In the genomic region with DNA sequence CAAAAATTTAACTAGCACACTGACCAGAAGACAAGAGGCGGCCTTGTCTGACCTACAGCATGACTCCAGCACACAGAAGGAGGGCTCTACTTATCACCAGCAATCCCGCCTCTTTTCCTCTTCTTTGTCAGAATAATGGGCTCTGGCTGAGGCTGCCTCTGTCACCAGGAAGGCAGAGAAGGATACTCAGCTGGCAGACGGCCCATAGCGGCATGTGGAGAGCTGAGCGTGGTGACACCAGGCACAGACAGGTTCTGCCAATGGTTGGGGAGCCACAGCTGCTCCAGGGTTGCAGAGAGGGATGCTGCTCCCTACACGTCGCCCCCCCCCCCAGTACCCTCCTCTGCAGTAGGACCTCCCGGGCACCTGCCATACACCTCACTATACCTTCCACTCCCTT, we compare ENCODE assay signal across 8 mouse cellular contexts.
DNase-seq lines count a peak whose midpoint lies in the region; ATAC-seq and TF ChIP-seq lines count a peak whose summit lies in the region.

No protein-coding gene starts in this region.

- H3K27ac ChIP-seq in midbrain, embryonic 14.5 days (replicated peaks; ENCODE audit: low read depth, low read length): 0 out of 2 replicates have a peak overlapping the region, but pooled peaks have one; percentile 26
- H3K27ac ChIP-seq in midbrain, embryonic 16.5 days (ENCODE audit: low read length): no peak overlapping the region
- no peak overlapping the region for H3K27ac ChIP-seq in liver, embryonic 12.5 days
- no peak overlapping the region for H3K27ac ChIP-seq in thymus, adult 2 months (ENCODE audit: control insufficient read depth, insufficient read depth, low read length)

- TF ChIP-seq CTCF in thymus, adult 2 months (IDR thresholded peaks at IDR 0.05; ENCODE audit: borderline replicate concordance, control insufficient read depth, extremely low read depth, insufficient read depth, low read length, poor library complexity): no peak

- WGBS in midbrain, embryonic 14.5 days: 73% methylated on average over 8 of the region's 8 CpGs
- WGBS in midbrain, embryonic 16.5 days: 69% methylated on average over 8 of the region's 8 CpGs
- 71% methylated on average over 8 of the region's 8 CpGs for WGBS in liver, embryonic 12.5 days (ENCODE audit: insufficient replicate concordance)
- WGBS in thymus, adult 2 months: 84% methylated on average over 8 of the region's 8 CpGs

- H3K4me2 ChIP-seq in midbrain, embryonic 14.5 days (ENCODE audit: low read length): no peak overlapping the region
- no peak overlapping the region for H3K4me2 ChIP-seq in midbrain, embryonic 16.5 days (ENCODE audit: low read length)
- no peak overlapping the region for H3K4me2 ChIP-seq in liver, embryonic 12.5 days

- H3K9me3 ChIP-seq in midbrain, embryonic 14.5 days (ENCODE audit: control insufficient read depth, low read length): no peaks in the 10 kb centered on the region
- no peaks in the 10 kb centered on the region for H3K9me3 ChIP-seq in midbrain, embryonic 16.5 days (replicated peaks; ENCODE audit: control insufficient read depth, low read length, poor library complexity, severe bottlenecking)
- no peaks in the 10 kb centered on the region for H3K9me3 ChIP-seq in liver, embryonic 12.5 days (replicated peaks)

- H3K36me3 ChIP-seq in midbrain, embryonic 14.5 days (ENCODE audit: control insufficient read depth, insufficient read depth, low read length): no peaks in the 10 kb centered on the region
- H3K36me3 ChIP-seq in midbrain, embryonic 16.5 days (ENCODE audit: control insufficient read depth, insufficient read depth, low read length): no peaks in the 10 kb centered on the region
- no peaks in the 10 kb centered on the region for H3K36me3 ChIP-seq in liver, embryonic 12.5 days
- no peaks in the 10 kb centered on the region for H3K36me3 ChIP-seq in thymus, adult 2 months (ENCODE audit: control insufficient read depth, insufficient read depth, low read length)

- H3K4me1 ChIP-seq in midbrain, embryonic 14.5 days (ENCODE audit: control insufficient read depth, insufficient read depth, low read length): peaks cover 8% of the 10 kb centered on the region; the same call in 1 of the 2 replicates
- 0 out of 2 replicates have a peak, but pooled peaks cover 3% of the 10 kb centered on the region for H3K4me1 ChIP-seq in midbrain, embryonic 16.5 days (ENCODE audit: control insufficient read depth, insufficient read depth, low read length)
- H3K4me1 ChIP-seq in liver, embryonic 12.5 days: peaks cover 38% of the 10 kb centered on the region
- H3K4me1 ChIP-seq in thymus, adult 2 months (replicated peaks; ENCODE audit: control insufficient read depth, insufficient read depth, low read length): peaks cover 24% of the 10 kb centered on the region

- no peak overlapping the region for H3K4me3 ChIP-seq in midbrain, embryonic 14.5 days (replicated peaks; ENCODE audit: low read depth, low read length)
- no peak overlapping the region for H3K4me3 ChIP-seq in midbrain, embryonic 16.5 days (ENCODE audit: low read depth, low read length)
- no peak overlapping the region for H3K4me3 ChIP-seq in liver, embryonic 12.5 days
- no peak overlapping the region for H3K4me3 ChIP-seq in thymus, adult 2 months (ENCODE audit: control insufficient read depth, insufficient read depth, low read length)

- peak; percentile 63 to 78 for DNase-seq in adrenal gland, adult (ENCODE audit: inconsistent age in 2 of 2, low spot score in 1 of 2)
- DNase-seq in adrenal gland, postnatal 4 days (ENCODE audit: low spot score in 2 of 2): no peak
- no peak for DNase-seq in midbrain, embryonic 14.5 days
- DNase-seq in heart, postnatal 14 days: peak; percentile 49 to 53
- peak; percentile 46 for DNase-seq in lung, postnatal 14 days
- DNase-seq in thymus, adult 2 months: no peak

- no peaks in the 10 kb centered on the region for H3K27me3 ChIP-seq in midbrain, embryonic 14.5 days (ENCODE audit: control insufficient read depth, insufficient read depth, low read length)
- H3K27me3 ChIP-seq in midbrain, embryonic 16.5 days (ENCODE audit: control insufficient read depth, insufficient read depth, low read depth, low read length): no peaks in the 10 kb centered on the region
- H3K27me3 ChIP-seq in liver, embryonic 12.5 days (replicated peaks): peaks cover 11% of the 10 kb centered on the region
- no peaks in the 10 kb centered on the region for H3K27me3 ChIP-seq in thymus, adult 2 months (ENCODE audit: control insufficient read depth, insufficient read depth, low read length)

- no peak for ATAC-seq in midbrain, embryonic 14.5 days (ENCODE audit: low FRiP score, low TSS enrichment)
- ATAC-seq in midbrain, embryonic 16.5 days: no peak
- no peak for ATAC-seq in liver, embryonic 12.5 days

- TF ChIP-seq POLR2A in thymus, adult 2 months (IDR thresholded peaks at IDR 0.05; ENCODE audit: control insufficient read depth, extremely low read depth, insufficient read depth, low read length, poor library complexity): no peak

- H3K9ac ChIP-seq in midbrain, embryonic 14.5 days (replicated peaks; ENCODE audit: low read length): no peak overlapping the region
- H3K9ac ChIP-seq in midbrain, embryonic 16.5 days (ENCODE audit: low read depth, low read length): no peak overlapping the region
- H3K9ac ChIP-seq in liver, embryonic 12.5 days: no peak overlapping the region

- intact Hi-C loops in heart, postnatal 14 days (cut with DNase I): no loop called here

Comparison
In these comparisons a context has a peak if more than half of its experiments do, and no peak if none do; other contexts are left out.
1. DNase-seq: peak in adrenal gland, adult (2 of 2), heart, postnatal 14 days (2 of 2) and lung, postnatal 14 days (single experiment); none in adrenal gland, postnatal 4 days (0 of 2), midbrain, embryonic 14.5 days (single experiment) and thymus, adult 2 months (single experiment).